Mouse (Mus musculus) cerebellum, adult 18-20 months (tissue): ENCODE results near the gene Rnf5.

Experiments
- DNase-seq, 2 experiments: peaks; one replicate each; pipeline ENCODE4 v3.0.0; 2021

Rnf5 gene

DNA sequence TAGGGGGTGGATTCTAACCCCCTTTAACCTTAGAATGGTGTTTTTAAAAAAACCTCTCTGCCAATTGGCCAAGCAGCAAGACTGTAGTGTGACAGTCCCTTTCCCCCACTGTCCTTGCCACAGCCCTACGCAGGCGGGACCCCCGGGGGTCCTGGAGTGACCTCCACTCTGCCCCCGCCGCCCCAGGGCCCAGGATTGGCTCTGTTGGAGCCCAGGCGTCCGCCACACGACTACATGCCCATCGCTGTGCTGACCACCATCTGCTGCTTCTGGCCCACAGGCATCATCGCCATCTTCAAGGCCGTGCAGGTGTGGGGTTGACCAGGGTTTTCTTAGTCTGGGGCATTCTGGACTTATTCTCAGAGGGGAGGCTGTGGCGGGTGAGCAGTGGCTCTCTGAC, 28.2 kb upstream of the Rnf5 start:
- DNase-seq: peak; percentile 52 to 62

DNA sequence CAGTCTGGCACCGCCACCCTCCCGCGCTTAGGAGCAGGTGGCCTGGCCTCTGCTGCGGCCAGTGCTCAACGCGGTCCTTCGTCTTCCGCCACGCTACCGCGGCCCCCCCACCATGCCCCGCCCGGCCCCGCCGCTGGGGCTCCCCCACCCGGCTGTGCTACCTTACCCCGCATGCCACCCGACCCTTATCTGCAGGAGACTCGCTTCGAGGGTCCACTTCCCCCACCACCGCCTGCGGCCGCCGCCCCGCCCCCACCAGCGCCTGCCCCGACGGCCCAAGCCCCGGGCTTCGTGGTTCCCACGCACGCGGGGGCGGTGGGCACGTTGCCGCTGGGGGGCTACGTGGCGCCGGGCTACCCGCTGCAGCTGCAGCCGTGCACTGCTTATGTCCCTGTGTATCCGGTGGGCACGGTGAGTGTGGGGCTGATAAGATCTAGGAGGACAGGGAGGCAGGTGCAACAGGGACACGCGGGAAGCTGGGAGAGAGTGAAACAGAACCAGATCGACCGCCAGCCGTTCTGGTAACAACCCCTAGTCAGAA, 27.3 kb upstream of the Rnf5 start:
- DNase-seq: peak; percentile 55 to 68

DNA sequence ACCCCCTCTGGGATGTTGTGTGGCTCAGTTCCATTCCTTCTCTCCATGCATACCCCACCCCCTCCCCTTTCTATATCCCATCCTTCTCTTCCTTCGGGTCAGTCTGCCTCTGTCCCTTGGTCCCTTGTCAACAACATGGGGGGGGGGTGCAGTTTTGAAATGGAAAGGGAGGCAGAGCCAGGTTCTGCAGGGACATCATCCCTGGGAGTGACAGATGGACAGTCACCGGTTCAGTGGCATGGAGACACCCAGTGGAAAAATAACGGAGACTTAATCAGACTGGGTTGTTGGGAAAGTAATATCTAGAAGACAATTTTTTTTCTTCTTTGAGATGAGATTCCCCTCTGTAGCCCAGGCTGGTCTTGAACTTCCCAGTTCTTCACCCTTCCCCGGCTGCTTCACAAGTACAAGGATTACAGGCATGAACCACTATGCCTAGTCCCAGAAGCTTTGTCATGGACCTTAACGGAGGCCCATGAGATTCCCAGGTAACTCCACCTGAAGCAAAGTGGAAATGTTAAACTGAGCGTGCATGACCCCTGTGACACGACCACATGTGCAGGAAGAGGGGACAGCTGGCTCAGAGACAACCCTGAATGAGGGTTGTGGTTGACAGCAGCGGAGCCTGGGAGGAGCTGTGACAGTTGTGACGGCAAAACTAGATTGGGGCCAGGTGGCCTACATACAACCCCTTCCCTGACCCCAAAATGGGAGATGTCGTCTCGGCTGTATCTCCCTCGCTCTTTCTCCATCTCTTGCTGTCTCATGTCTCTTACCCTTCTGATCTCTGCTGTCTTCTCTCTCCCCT, 26.5 kb upstream of the Rnf5 start:
- DNase-seq: peak; percentile 68 to 77

DNA sequence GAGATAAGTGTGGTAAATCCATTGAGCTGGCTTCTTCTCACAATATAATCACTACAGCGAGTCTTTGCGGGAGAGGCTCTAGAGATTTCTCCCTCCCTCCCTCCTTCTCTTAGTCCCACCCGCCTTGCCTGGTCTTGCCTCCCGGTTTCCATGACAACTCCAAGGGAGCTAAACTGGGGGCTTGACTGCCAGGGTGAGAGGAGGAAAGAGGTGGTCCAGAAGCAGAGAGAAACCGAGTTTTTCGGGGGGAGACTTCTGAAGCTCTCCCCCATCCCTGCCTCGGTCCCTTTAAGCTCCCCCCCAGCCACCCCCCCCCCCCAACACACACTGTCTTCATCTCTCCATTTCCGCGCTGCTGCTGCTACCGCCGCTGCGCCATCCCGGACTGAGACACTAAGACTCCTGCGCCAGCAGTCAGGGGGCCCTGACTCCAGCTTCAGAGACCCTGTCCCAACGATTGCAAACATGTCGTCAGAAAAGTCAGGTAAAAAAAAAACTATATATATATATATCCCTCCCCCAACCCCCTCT, 25.8 kb upstream of the Rnf5 start, which contains the start of gene Prrt1:
Gene Prrt1, plus strand, starts transcription at position 313 of the 531 bp plus-strand sequence.
- peak; percentile 63 to 71 for DNase-seq

DNA sequence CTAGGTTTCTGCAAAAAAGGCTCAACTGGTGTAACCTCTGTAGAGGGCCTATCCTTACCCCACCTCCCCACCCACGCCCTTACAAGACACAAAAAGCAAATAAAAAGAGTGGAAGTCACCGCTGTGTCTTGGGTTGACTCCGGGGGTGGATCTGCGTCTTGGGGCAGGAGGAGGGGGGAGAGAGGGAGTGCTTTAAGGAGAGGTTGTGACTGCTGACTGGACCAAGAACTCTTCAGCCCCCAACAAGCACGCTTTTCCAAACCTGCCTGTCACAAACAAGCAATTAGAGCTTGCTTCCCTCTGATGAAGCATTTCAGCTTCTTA, 25.1 kb upstream of the Rnf5 start:
- no peak for DNase-seq

DNA sequence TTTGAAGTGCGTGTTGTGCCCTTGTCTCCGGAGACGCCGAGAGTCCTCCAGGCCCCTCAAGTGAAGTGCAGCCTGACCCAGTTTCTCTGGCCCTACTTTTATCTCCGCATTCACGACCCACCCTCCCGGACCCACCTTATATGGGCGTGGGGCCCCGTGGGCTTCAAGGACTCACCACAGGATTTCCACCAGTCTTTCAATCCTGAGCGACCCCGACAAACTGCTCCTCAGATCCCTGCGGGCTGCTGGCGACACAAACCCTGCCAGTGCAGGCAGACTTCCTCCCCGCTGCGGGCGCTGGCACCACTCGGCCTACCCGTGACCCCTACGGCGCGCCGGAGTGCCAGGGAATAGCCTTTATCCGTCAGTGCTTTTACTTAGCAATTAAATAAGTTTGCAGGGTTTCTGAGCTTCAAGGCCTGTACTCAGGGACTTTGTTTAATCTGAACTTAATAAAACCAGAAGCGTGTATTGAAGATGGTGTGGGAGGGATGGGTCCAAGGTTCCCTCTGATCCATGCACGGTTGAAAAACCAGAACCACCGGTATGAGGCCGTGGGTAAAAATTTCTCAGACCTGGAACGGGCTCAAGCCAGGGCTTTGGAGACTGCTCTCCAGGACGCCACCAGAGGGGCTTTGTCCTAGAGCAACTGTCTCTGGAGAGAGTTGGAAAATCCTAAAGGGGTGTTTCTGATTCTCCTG, 24.6 kb upstream of the Rnf5 start, which contains the start of gene Ppt2:
Gene Ppt2, minus strand, starts transcription at position 568 of the 701 bp plus-strand sequence.
- peak; percentile 82 to 86 for DNase-seq

DNA sequence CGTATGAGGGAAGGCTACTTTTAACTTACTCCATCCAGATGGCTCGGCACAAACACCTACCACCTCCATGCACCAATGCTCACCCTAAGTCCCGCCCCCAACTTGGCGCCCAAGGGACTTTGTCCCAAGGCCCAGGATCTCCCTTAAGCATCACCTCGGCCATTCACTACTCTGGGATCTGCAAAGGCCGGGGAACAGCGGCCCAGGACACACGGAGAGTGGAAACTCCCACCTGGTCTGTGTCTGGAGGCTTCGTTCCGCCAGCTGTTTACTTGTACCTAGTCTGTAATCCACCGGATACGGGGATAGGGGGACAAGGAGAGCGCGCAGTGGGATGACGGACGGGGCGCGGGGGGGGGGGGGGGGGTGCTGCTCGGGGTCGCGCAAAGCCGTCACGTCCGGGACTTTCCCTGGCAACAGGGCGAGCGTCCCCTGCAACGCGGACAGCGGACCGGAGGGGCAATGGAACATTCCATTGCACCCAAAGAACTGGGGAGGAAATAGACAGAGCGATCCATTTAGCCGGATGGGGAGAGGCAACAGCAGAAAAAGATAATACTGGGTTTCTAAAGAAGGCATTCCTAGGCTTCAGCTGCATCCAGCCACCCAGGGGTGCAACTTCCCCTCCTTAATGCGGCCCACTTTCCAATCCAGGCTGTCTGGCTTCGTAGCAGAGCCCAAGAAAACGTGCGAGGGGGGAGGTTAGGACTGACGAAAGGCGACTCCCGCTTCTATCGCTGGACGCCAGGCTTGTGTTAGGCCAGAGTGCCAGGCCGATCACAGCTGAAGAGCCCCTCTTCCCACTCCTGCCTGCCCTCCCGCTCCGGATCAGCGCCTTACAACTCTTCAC, 23.8 kb upstream of the Rnf5 start:
- peak; percentile 86 to 93 for DNase-seq

DNA sequence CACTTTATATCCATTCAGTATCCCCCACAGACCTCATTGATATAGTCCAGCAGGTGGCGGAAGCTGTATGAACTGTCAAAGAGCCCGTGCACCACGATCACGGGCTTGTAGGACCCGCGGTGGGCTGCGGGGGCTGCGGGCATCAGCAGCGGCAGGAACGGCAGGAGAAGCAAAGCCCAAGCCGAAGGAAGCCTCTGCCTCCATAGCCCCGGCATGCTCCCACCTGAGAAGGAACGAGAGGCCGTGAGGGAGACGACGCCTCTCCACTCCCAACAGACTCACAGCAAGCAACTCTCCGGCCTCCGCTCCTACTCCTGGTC, 23.2 kb upstream of the Rnf5 start:
- no peak for DNase-seq

DNA sequence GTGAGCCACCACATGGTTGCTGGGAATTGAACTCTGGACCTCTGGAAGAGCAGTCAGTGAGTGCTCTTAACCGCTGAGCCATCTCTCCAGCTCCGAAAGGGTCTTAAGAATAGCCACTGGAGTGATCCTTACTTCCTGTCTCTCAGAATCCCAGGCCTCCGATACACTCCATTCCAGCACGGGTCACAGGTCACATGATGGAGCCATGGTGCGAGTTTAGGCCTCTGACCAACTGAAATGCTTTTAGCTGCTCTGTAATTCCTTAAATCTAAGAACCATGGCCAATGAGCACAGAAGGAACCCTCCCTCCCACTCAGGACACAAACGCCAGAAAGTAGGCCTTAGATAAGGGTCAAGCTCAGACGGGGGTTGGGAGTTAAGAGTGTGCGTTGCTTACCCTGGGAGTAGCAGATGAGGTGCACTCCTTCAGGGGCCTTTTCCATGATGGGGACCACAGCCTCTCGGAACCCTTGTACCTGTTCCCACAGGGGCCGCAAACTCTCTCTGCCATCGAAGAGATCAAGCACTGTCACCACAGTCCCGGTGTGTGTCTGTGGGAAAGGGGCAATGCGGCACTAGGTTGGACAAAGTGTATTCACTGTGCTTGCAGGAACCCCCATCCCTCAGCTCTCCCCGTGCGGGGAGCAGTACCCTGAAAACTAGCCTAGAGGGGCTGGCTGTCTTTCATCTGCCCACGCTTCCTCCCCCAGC, 22.7 kb upstream of the Rnf5 start:
- no peak for DNase-seq

DNA sequence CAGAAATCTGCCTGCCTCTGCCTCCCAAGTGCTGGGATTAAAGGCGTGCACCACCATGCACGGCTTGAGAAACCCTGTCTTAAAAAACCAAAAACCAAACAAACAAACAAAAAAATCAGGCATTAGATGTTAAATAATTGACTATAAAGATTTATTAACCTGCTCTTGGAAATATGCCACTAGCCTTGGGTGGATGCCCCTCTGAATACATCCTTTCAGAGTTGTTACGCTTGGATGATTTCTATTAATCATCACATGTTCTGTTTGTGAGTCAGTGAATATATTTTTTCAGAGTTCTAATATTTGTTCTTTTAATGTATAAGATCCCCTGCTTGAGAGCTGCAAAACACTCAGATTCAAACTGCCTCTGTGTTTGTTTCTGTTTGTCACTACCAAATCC, 21.5 kb upstream of the Rnf5 start:
- DNase-seq: no peak

DNA sequence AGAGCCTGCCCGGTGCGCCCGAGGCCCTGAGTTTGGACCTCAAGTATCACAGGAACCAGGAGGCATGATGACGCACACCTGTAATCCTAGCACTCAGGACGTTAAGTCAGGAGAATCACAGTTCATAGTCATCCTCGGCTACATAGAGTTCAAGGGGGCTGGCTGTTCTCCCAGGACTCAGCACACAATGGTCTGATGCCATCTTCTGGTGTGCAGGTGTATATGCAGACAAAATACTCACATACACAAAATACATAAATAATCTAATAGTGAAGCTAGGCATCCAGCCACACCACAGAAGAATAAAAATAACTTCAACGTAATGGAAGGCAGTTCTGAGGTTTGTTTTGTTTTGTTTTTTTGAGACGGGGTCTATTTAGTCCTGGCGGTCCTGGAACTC, 19.7 kb upstream of the Rnf5 start:
- DNase-seq: no peak

DNA sequence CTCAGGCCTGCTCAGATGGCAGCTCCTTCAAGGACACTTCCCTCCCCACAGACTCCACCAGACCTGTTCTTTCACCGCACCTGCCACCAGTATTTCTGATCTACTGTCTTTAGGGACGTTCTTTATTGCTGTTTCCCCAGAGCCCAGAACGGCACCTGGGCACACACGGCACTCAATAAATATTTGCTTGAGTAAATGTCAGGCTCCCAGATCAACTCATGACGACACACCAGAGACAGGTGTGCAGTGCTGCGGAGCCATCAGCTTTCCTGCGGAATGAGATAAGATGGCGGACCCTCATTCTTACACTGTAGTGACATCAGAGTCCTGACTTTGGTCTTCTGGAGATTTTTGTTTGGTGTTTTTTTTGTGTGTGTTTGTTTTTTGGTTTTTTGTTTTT, 17.5 kb upstream of the Rnf5 start:
- no peak for DNase-seq

DNA sequence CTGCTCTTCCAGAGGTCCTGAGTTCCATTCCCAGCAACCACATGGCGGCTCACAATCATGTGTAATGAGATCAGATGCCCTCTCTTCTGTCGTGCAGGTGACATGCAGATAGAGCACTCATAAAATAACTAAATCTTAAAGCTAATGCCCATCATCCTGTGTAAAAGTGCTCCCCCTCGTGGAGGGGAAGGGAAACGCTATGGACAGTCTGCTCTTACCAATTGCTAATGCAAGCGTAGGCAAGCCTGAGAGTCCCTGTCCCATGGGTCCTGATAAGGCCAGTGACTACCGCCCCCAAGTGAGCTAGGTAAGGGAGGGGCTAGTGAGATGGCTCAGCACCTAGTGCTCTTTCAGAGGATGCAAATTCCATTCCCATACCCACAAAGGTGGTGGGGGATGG, 15.5 kb upstream of the Rnf5 start:
- DNase-seq: peak; percentile 73 to 76

DNA sequence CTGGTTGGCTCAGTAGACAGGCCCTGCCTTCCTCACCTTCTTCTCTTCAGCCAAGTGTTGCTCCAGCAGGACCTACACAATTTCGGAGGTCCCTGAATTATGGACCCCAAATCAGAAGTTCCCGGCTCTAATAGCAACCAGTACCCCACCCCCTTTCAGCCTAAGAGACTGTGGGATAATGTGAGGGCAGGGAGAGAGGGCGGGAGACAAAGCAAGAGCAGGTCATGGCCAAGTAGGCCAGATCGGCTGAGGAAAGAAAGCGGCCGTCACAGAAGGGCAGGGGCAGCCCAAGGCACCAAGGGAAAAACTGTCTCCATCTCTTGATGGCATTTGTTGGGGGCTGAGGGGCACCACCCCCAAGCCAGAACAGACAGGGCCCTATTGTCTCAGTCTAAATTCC, 12.4 kb upstream of the Rnf5 start, which contains the start of gene Egfl8:
Gene Egfl8, minus strand, starts transcription at position 101 of the 400 bp plus-strand sequence.
- DNase-seq: no peak

DNA sequence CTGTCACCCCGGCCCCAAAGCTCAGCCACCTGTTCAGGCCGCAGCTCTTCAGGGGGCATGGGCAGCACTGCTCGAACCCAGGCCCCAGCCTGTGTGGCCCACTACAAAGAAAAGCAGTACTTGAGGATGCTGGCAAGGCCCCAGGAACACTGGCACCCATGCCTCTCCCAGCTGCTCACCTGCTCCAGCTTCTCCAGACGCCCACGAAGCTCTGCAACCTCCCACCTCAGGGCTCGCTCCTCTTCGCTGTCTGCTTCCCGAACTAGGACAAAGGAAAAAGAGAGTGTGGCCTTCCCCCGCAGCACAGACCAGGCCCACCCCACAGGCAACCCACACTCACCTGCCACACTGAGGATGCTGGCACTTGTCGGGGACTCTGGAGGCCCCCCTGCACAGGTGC, 10.3 kb upstream of the Rnf5 start:
- DNase-seq: no peak

DNA sequence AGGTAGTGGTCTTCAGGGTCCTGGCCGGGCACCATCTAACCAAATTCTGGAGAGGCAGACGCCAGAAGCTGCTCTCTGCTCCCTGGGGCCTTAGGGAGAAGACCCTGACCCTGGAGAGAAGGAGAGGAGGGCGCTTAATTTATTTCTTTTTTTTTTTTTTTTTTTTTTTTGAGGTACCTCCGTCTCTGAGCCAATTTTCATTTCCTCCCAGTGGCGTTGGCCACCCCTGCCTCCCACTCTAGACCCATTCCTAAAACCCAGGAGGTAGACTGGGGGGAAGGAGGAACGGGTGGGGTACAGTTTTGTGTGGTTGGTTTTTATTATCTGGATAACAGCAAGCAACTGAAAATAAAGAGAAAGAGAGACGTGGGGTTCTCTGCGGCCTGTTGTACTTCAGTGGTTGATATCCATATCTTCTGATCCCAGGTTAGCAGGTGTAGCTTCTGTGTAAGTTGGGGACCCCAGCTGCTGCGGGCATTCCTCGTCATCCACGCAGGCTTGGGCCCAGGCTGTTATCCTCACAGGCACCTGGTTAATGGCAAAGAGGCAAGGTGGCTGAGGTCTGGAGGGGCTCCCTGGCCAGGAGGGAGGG, 9.7 kb upstream of the Rnf5 start:
- no peak for DNase-seq

DNA sequence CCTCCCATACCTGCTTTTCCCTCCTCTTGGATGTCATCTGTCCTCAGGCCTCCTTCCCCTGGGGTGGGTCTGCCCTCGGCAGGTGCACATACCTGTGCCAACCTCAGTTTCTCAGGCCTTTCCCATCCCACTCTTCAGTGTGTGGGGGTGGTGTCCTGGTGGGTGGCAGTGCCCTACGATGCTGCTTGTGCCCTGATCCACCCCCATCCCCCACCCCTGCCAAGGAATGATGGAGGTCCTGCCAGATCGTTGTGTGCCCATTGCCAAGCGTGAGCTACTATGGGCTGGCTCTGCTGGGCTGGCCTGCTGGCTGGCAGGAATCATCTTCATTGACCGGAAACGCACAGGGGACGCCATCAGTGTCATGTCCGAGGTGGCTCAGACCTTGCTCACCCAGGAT, 7.6 kb upstream of the Rnf5 start:
- peak in 1 of 2 experiments; percentile 11 for DNase-seq

DNA sequence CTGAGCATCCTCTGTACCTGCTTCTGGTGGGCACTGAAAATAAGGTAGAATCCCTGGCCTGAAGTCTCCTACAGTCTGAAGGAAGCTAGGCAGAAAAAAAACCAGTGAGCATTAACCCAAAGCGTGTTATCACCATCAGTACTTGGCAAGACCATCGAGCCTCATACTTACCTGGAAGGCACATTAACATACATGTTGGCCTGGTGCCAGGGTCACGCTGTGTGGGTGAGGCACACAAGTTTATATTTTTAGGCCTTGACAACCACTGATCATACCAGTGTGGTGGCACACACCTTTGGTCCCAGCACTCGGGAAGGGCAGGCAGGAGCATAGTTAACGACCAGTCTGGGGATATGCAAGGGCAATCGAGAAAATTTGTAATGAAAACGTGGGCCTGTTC, 4.5 kb upstream of the Rnf5 start:
- peak in 1 of 2 experiments; percentile 37 for DNase-seq

DNA sequence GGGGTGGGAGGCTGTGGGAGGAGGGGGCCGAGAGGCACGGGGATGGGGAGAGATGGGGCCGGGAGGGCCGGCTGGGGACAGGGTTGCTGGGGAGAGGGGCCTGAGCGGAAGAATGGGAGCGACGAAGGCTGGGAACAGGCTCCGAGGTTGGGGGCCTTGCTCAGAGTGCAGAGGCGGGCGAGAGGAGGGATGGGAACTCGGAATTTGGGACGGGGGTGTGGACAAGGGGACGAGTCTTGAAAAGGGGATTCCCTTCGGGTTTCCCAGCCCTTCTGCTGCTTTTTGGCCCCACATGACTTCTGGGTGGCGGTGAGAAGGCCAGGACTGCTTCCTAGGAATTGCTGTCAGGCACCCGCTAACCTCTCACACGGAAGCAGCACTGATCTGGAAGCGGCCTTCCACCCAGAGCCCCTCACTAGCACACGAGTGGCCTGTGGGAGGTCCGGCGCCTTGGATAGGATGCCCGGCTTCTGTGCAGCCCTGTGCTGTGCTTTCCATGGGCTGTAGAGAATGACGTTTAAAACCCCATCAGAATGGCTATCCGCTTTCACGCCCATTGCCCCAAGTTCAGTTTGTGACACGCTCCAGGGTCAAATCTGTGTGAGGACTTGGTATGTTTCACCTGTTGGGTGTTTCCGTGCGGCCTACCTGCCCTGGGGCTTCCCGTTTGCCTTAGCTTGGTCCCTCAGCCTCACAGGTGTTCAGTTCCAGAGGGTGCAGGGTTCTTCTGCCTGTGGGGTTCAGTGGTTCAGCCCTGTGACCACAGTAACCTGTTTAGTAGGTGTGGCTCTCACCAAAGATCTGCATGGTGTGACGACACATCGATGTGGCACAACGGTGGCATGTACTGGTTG, 2.9 kb upstream of the Rnf5 start:
- DNase-seq: peak in 1 of 2 experiments; percentile 45

DNA sequence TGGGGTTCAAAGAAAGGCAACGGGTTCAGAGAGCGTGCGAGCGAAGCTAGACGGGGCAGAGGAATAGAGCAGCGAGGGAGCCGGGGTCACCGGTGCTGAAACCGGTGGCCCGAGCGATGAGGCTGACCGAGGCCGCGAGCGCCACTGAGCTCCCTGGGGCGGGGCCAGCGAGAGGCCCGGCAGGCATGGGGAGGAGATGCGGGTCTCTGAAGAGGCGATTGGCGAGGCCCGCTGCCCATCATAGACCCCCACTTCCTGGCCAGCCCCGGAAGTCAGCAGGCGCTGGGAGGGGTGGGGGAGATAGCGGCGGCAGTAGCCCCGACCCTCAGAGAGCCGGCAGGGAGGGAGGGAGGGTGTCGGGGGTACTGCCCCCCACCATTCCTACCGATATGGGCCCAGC, 2.1 kb upstream of the Rnf5 start:
- DNase-seq: peak; percentile 97
